Mouse (Mus musculus): ENCODE measurements around the gene Gm49405. TPM values are rescaled to one million over a fixed set of nuclear protein-coding genes. Genes with fewer than 3 reads are reported as not detected.

The Gm49405 gene
- total and polyA plus RNA-seq, 3 experiments = 3.6 to 5.7 TPM; not detected in 1

GRCm38 (mm10) chr19:4005091-4005490, 4.7 kb downstream of the Gm49405 start:
- Histone ChIP-seq H3K4me1 (ENCODE audit: control insufficient read depth in 1 of 2, insufficient read depth in 2 of 2, low read length in 2 of 2) (peaks cover 0 to 6% of the 10 kb centered on the region in 2 experiments; a peak in 2 of 4 replicates), H3K79me2 (ENCODE audit: control insufficient read depth, insufficient read depth, low read length, poor library complexity) (peaks cover 1% of the 10 kb centered on the region; the same call in 1 of the 2 replicates), H3K27me3 (ENCODE audit: control insufficient read depth in 1 of 2, insufficient read depth in 2 of 2, low read length in 2 of 2) (no peaks in the 10 kb centered on the region), H3K4me3 (ENCODE audit: control insufficient read depth in 1 of 2, insufficient read depth in 1 of 2, low read depth in 2 of 2, low read length in 2 of 2) (no peak overlapping the region), H3K36me3 (ENCODE audit: control insufficient read depth in 1 of 2, insufficient read depth in 2 of 2, low read length in 2 of 2) (peaks cover 2% of the 10 kb centered on the region in 2 experiments; a peak in 2 of 4 replicates), H3K27ac (ENCODE audit: control insufficient read depth, low read depth, low read length) (no peak overlapping the region), H3K9me3 (replicated peaks; ENCODE audit: insufficient read depth, low read length) (no peaks in the 10 kb centered on the region), H3K9ac (ENCODE audit: control insufficient read depth, low read depth, low read length, poor library complexity, severe bottlenecking) (no peak overlapping the region)
- DNase-seq (ENCODE audit: low read depth, low spot score) = no peak
- TF ChIP-seq SMC3 (IDR thresholded peaks at IDR 0.05; ENCODE audit: low read depth, low read length) (no peak), EP300 (IDR thresholded peaks at IDR 0.05; ENCODE audit: low read depth in 1 of 2, low read length in 2 of 2) (no peak), BHLHE40 (IDR thresholded peaks at IDR 0.05; ENCODE audit: borderline replicate concordance, low read depth, low read length) (no peak)

GRCm38 (mm10) chr19:4005971-4006370, 5.5 kb downstream of the Gm49405 start:
- H3K9ac ChIP-seq (ENCODE audit: control insufficient read depth, low read depth, low read length, poor library complexity, severe bottlenecking) = no peak overlapping the region
- no peaks in the 10 kb centered on the region for H3K27me3 ChIP-seq (ENCODE audit: control insufficient read depth in 1 of 2, insufficient read depth in 2 of 2, low read length in 2 of 2)
- H3K4me1 ChIP-seq (ENCODE audit: control insufficient read depth in 1 of 2, insufficient read depth in 2 of 2, low read length in 2 of 2) = peaks cover 0 to 6% of the 10 kb centered on the region in 2 experiments; a peak in 2 of 4 replicates
- H3K9me3 ChIP-seq (replicated peaks; ENCODE audit: insufficient read depth, low read length) = no peaks in the 10 kb centered on the region
- H3K4me3 ChIP-seq (ENCODE audit: control insufficient read depth in 1 of 2, insufficient read depth in 1 of 2, low read depth in 2 of 2, low read length in 2 of 2) = no peak overlapping the region
- TF ChIP-seq CHD2 (IDR thresholded peaks at IDR 0.05; ENCODE audit: low read length) (no peak), POLR2AphosphoS2 (IDR thresholded peaks at IDR 0.05; ENCODE audit: low read length) (no peak)
- H3K36me3 ChIP-seq (ENCODE audit: control insufficient read depth in 1 of 2, insufficient read depth in 2 of 2, low read length in 2 of 2) = peaks cover 2 to 4% of the 10 kb centered on the region in 2 experiments; a peak in 2 of 4 replicates
- no peaks in the 10 kb centered on the region; the same call in 1 of the 2 replicates for H3K79me2 ChIP-seq (ENCODE audit: control insufficient read depth, insufficient read depth, low read length, poor library complexity)
- no peak overlapping the region for H3K27ac ChIP-seq (ENCODE audit: control insufficient read depth, low read depth, low read length)
- no peak for DNase-seq (ENCODE audit: low read depth, low spot score)

GRCm38 (mm10) chr19:4011086-4011485, 10.7 kb downstream of the Gm49405 start:
- peaks cover 10% of the 10 kb centered on the region for H3K79me2 ChIP-seq (ENCODE audit: control insufficient read depth, insufficient read depth, low read length, poor library complexity)
- no peak for TF ChIP-seq POLR2AphosphoS2 (IDR thresholded peaks at IDR 0.05; ENCODE audit: low read length)
- no peak for TF ChIP-seq USF2 (IDR thresholded peaks at IDR 0.05; ENCODE audit: borderline replicate concordance in 1 of 2, insufficient read depth in 1 of 2, low read depth in 1 of 2, low read length in 2 of 2)
- no peak for TF ChIP-seq MYC (IDR thresholded peaks at IDR 0.05; ENCODE audit: low read depth, low read length)
- TF ChIP-seq ZNF384 (IDR thresholded peaks at IDR 0.05; ENCODE audit: low read depth, low read length) = no peak
- no peak for TF ChIP-seq TBP (IDR thresholded peaks at IDR 0.05; ENCODE audit: low read depth, low read length)
- TF ChIP-seq UBTF (IDR thresholded peaks at IDR 0.05; ENCODE audit: borderline replicate concordance, insufficient read depth, low read depth, low read length) = no peak
- TF ChIP-seq MEF2A (IDR thresholded peaks at IDR 0.05; ENCODE audit: extremely low read depth, insufficient replicate concordance, low read depth, low read length, poor library complexity, severe bottlenecking) = no peak
- TF ChIP-seq CTCF (IDR thresholded peaks at IDR 0.05 in 2 of 3, conservative IDR thresholded peaks at IDR 0.05 in 1 of 3; ENCODE audit: control insufficient read depth in 1 of 3, insufficient read depth in 1 of 3, low read depth in 2 of 3, low read length in 3 of 3, poor library complexity in 1 of 3, severe bottlenecking in 1 of 3) = no peak
- no peak for TF ChIP-seq JUND (IDR thresholded peaks at IDR 0.05; ENCODE audit: low read depth, low read length)
- no peak for TF ChIP-seq POLR2A (IDR thresholded peaks at IDR 0.05; ENCODE audit: control insufficient read depth in 1 of 2, insufficient read depth in 1 of 2, low read depth in 1 of 2, low read length in 2 of 2, poor library complexity in 1 of 2)
- no peak for TF ChIP-seq TAL1 (IDR thresholded peaks at IDR 0.05; ENCODE audit: low read length)
- TF ChIP-seq USF1 (IDR thresholded peaks at IDR 0.05; ENCODE audit: low read depth, low read length) = no peak
- TF ChIP-seq MAX (IDR thresholded peaks at IDR 0.05; ENCODE audit: low read length) = no peak
- TF ChIP-seq GATA1 (IDR thresholded peaks at IDR 0.05; ENCODE audit: low read depth, low read length) = no peak
- no peak for TF ChIP-seq ELF1 (IDR thresholded peaks at IDR 0.05; ENCODE audit: low read depth, low read length)
- no peak for TF ChIP-seq MAFK (IDR thresholded peaks at IDR 0.05; ENCODE audit: borderline replicate concordance, low read depth, low read length)
- no peak for TF ChIP-seq GABPA (IDR thresholded peaks at IDR 0.05; ENCODE audit: low read depth, low read length)
- TF ChIP-seq CHD2 (IDR thresholded peaks at IDR 0.05; ENCODE audit: low read length) = no peak
- no peak for TF ChIP-seq MXI1 (IDR thresholded peaks at IDR 0.05; ENCODE audit: low read depth, low read length)
- no peak for TF ChIP-seq CHD1 (IDR thresholded peaks at IDR 0.05; ENCODE audit: low read depth, low read length)
- no peak for DNase-seq (ENCODE audit: low read depth, low spot score)
- no peaks in the 10 kb centered on the region for H3K9me3 ChIP-seq (replicated peaks; ENCODE audit: insufficient read depth, low read length)
- H3K4me3 ChIP-seq (ENCODE audit: control insufficient read depth in 1 of 2, insufficient read depth in 1 of 2, low read depth in 2 of 2, low read length in 2 of 2) = no peak overlapping the region
- peaks cover 2 to 8% of the 10 kb centered on the region in 2 experiments; a peak in 3 of 4 replicates for H3K36me3 ChIP-seq (ENCODE audit: control insufficient read depth in 1 of 2, insufficient read depth in 2 of 2, low read length in 2 of 2)
- peaks cover 0 to 7% of the 10 kb centered on the region in 2 experiments; a peak in 2 of 4 replicates for H3K4me1 ChIP-seq (ENCODE audit: control insufficient read depth in 1 of 2, insufficient read depth in 2 of 2, low read length in 2 of 2)
- no peak overlapping the region for H3K27ac ChIP-seq (ENCODE audit: control insufficient read depth, low read depth, low read length)
- H3K9ac ChIP-seq (ENCODE audit: control insufficient read depth, low read depth, low read length, poor library complexity, severe bottlenecking) = no peak overlapping the region
- H3K27me3 ChIP-seq (ENCODE audit: control insufficient read depth in 1 of 2, insufficient read depth in 2 of 2, low read length in 2 of 2) = no peaks in the 10 kb centered on the region

Data from MEL (cell line).